Mouse (Mus musculus) kidney, postnatal 0 days (tissue): ENCODE results near the gene Rora. TPM values are rescaled to one million over a fixed set of nuclear protein-coding genes. Genes with fewer than 3 reads are reported as not detected.

Experiments used
- ATAC-seq: fragments of 200-750 bp; cut with Nextera tagmentation; replicated peaks from 2 replicates; pipeline ENCODE4 v1.8.0; 2017; ENCODE audit warnings: low read depth, moderate number of reproducible peaks, moderate TSS enrichment, moderate library complexity; ENCODE audit not compliant: low FRiP score
- DNase-seq: peaks from one replicate; pipeline ENCODE4 v3.0.0-alpha.2; 2016; ENCODE audit warnings: low spot score
- H3K27ac ChIP-seq: fragments of 300-500 bp; sonication (generic); 2 replicates; pipeline ENCODE4 v1.5.1; 2014; ENCODE audit warnings: mild to moderate bottlenecking
- H3K27me3 ChIP-seq: fragments of 300-500 bp; sonication (generic); 2 replicates; pipeline ENCODE4 v1.6.1; 2014; ENCODE audit warnings: low read length, mixed read lengths; ENCODE audit not compliant: insufficient read depth
- H3K36me3 ChIP-seq: fragments of 300-500 bp; sonication (generic); 2 replicates; pipeline ENCODE4 v1.6.1; 2014; ENCODE audit warnings: low read length, mixed read lengths; ENCODE audit not compliant: insufficient read depth
- H3K4me1 ChIP-seq: fragments of 300-500 bp; sonication (generic); replicated peaks from 2 replicates; pipeline ENCODE4 v1.6.1; 2014; ENCODE audit warnings: antibody characterized with exemption, low read length, mixed read lengths; ENCODE audit not compliant: insufficient read depth
- H3K4me2 ChIP-seq: fragments of 300-500 bp; sonication (generic); 2 replicates; pipeline ENCODE4 v1.6.1; 2014; ENCODE audit warnings: mild to moderate bottlenecking, low read length, moderate library complexity, mixed read lengths
- H3K4me3 ChIP-seq: fragments of 300-500 bp; sonication (generic); replicated peaks from 2 replicates; pipeline ENCODE4 v1.5.1; 2014; ENCODE audit warnings: low read depth, low read length
- H3K9ac ChIP-seq: fragments of 300-500 bp; sonication (generic); 2 replicates; pipeline ENCODE4 v1.6.1; 2014; ENCODE audit warnings: low read depth, low read length
- H3K9me3 ChIP-seq: fragments of 300-500 bp; sonication (generic); replicated peaks from 2 replicates; pipeline ENCODE4 v1.6.1; 2016; ENCODE audit warnings: low read length, inconsistent platforms, mixed read lengths
- CTCF ChIP-seq: IDR thresholded peaks from 2 replicates; pipeline ENCODE4 v1.5.1; 2016; ENCODE audit warnings: antibody characterized with exemption, low read depth, mild to moderate bottlenecking, moderate library complexity
- WGBS: fragments of 180-500 bp; shearing (Covaris S2); extraction: QIAGEN DNeasy Blood & Tissue Kit; methylation state at CpG from one replicate; pipeline ENCODE4 v1.1.7; 2014; 5-methylcytosine and 5-hydroxymethylcytosine counted together
- polyA plus RNA-seq: library from polyadenylated mRNA; unstranded; fragments of >200 nt; fragmentation: Nextera tagmentation; extraction: Ambion mirVana; gene quantifications from 2 replicates; pipeline ENCODE4 v1.2.1, GENCODE M21; 2015

Rora gene
- polyA plus RNA-seq, 1 experiment from 2014 or later: 9.8 TPM

- Histone ChIP-seq H3K9ac (no peak overlapping the region), H3K4me1 (no peaks in the 10 kb centered on the region), H3K4me2 (peak overlapping the region; percentile 16), H3K27me3 (no peaks in the 10 kb centered on the region), H3K27ac (no peak overlapping the region), H3K36me3 (no peaks in the 10 kb centered on the region), H3K4me3 (no peak overlapping the region), H3K9me3 (no peaks in the 10 kb centered on the region)
- no peak; the same call in 1 of the 2 replicates for ATAC-seq
- WGBS: 44% methylated on average over 14 of the region's 14 CpGs
- no peak for TF ChIP-seq CTCF
- peak; percentile 70 for DNase-seq
Observed at GRCm38 (mm10) chr9:69150224-69150623, 496.6 kb downstream of the Rora start.

DNA sequence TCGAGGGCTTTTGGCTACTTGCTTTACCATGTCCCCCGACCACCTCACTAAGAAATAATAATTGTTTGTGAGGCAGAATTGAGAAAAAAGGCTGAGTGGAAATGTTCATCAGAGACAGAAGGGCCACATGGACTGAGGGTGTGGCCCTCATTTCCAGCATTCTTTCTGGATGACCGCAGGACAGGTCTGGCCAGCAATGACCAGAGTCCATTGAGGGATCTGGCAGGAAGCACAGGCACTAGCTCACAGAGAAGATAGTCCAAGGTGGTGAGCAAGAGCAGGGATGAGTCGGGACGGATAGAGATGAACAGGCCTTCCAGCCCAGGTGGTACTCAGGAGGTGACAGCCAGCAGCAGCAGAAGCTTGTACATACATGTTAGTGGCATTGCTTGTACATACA lies 501.1 kb downstream of the Rora start:
- no peak overlapping the region for H3K4me3 ChIP-seq
- DNase-seq (no peak), ATAC-seq (no peak)
- no peaks in the 10 kb centered on the region for H3K36me3 ChIP-seq
- H3K4me2 ChIP-seq: no peak overlapping the region
- H3K9me3 ChIP-seq: no peaks in the 10 kb centered on the region
- H3K4me1 ChIP-seq: no peaks in the 10 kb centered on the region
- no peak overlapping the region for H3K27ac ChIP-seq
- TF ChIP-seq CTCF: no peak
- H3K27me3 ChIP-seq: no peaks in the 10 kb centered on the region
- no peak overlapping the region for H3K9ac ChIP-seq
- WGBS: 86% methylated on average over 5 of the region's 5 CpGs

DNA sequence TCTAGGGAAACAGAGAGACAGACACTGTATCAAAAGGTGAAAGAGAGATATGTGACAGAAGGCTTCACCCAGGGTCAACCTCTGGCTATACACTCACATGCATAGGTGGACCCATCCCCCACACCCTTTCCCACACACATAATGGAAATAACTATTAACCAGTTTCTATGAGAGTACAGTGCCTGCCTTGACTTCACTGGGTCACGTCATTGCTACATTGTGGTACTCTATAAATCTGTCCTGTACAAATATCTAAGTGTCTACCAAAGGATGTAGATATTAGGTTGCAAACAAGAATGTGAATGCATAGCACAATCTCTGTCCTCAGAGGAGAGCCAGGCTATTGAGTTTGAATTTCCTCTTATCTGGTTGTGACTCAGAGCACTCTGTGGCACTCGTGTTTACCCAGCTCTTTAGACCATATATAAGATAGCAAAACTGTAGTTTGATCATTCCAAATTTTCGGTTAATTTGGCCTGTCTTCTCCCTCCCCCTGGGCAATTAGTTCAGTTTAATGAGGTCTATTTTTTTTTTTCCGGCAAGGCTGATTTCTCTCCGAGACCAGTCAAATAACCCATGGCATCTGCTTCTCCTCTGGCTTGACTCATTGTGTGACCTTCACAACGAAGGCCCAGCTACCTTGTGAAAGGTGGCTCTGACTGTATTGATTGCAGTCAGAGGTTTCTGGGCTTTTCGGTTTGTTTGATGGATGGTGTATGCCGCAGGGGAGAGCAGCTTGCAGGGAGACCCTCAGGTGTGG lies 502.4 kb downstream of the Rora start:
- Histone ChIP-seq H3K4me1 (no peaks in the 10 kb centered on the region), H3K27ac (no peak overlapping the region), H3K4me3 (no peak overlapping the region), H3K9me3 (no peaks in the 10 kb centered on the region), H3K36me3 (no peaks in the 10 kb centered on the region), H3K4me2 (no peak overlapping the region), H3K9ac (no peak overlapping the region), H3K27me3 (no peaks in the 10 kb centered on the region)
- no peak for TF ChIP-seq CTCF
- no peak for ATAC-seq
- no peak for DNase-seq
- 46% methylated on average over 8 of the region's 8 CpGs for WGBS

DNA sequence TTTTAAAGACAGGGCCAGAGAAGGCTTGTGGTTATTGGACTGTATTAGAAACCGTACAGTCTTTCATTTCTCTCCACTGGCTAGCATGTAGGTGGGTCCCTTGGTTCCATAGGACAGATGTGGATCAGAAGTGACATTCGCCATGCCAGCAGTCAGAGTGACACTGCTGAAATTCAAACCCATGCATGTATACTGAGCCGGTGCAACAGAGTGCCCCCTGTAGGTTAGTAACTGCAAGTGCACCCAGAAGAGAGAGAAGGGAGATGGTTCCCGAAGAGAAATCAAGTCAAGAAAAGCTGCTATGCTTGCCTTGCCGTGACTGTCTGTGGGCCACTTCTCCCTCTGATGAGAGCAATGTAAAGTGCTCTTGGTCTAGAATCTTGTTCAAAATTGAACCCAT lies 507.2 kb downstream of the Rora start:
- Histone ChIP-seq H3K9ac (no peak overlapping the region), H3K4me3 (no peak overlapping the region), H3K9me3 (no peaks in the 10 kb centered on the region), H3K27me3 (no peaks in the 10 kb centered on the region), H3K27ac (no peak overlapping the region), H3K4me2 (no peak overlapping the region), H3K4me1 (no peaks in the 10 kb centered on the region), H3K36me3 (no peaks in the 10 kb centered on the region)
- ATAC-seq: no peak
- TF ChIP-seq CTCF: peak; percentile 39; the same call in 1 of the 2 replicates
- 91% methylated on average over 5 of the region's 5 CpGs for WGBS
- DNase-seq: no peak

DNA sequence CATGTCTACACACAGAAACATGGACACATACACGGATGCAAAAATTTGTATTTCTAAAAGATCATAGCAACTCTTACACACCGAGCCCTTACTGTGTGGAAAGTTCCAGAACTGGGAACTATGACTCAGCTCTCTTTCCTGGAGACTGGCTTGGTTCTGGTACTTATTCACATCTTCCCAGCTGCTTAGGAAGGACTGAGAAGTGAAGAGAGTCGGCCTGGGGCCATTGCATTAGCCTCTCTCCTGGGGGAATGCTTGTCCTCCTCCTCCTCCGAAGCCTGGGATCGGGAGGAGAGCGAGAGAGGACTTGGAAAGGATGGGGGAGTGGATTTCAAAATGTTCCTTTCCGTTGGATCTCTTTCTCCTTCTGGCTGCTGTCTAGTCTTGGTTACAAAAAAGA lies 511.1 kb downstream of the Rora start:
- no peak for TF ChIP-seq CTCF
- no peak overlapping the region for H3K4me3 ChIP-seq
- no peak for DNase-seq
- H3K9ac ChIP-seq: no peak overlapping the region
- no peaks in the 10 kb centered on the region for H3K36me3 ChIP-seq
- H3K27me3 ChIP-seq: no peaks in the 10 kb centered on the region
- 45% methylated on average over 7 of the region's 7 CpGs for WGBS
- no peaks in the 10 kb centered on the region for H3K9me3 ChIP-seq
- ATAC-seq: no peak
- H3K4me2 ChIP-seq: no peak overlapping the region
- peak overlapping the region; percentile 13; the same call in 1 of the 2 replicates for H3K27ac ChIP-seq
- no peaks in the 10 kb centered on the region for H3K4me1 ChIP-seq

GRCm38 (mm10) chr9:69165096-69165836 lies 511.7 kb downstream of the Rora start:
- no peak for DNase-seq
- WGBS: 42% methylated on average over 7 of the region's 7 CpGs
- no peak for ATAC-seq
- Histone ChIP-seq H3K9me3 (no peaks in the 10 kb centered on the region), H3K27ac (no peak overlapping the region), H3K27me3 (no peaks in the 10 kb centered on the region), H3K4me1 (no peaks in the 10 kb centered on the region), H3K4me3 (no peak overlapping the region), H3K4me2 (no peak overlapping the region), H3K36me3 (no peaks in the 10 kb centered on the region), H3K9ac (no peak overlapping the region)
- TF ChIP-seq CTCF: no peak
